Mouse (Mus musculus) thymus, adult 2 months (tissue): Measurements from ENCODE around the gene Grip1.

Experiments used
- CTCF ChIP-seq: fragments of 200-500 bp; IDR thresholded peaks from 2 replicates; pipeline ENCODE4 v1.5.1; 2012; ENCODE audit warnings: mild to moderate bottlenecking, control low read depth, low read length, moderate library complexity, borderline replicate concordance; ENCODE audit not compliant: control insufficient read depth, poor library complexity, insufficient read depth; ENCODE audit errors: extremely low read depth
- POLR2A ChIP-seq: fragments of 200-500 bp; IDR thresholded peaks from 2 replicates; pipeline ENCODE4 v1.6.1; 2012; ENCODE audit warnings: mild to moderate bottlenecking, low read length, control low read depth, moderate library complexity; ENCODE audit not compliant: control insufficient read depth, poor library complexity, insufficient read depth; ENCODE audit errors: extremely low read depth

GRCm38 (mm10) chr10:119550630-119551029, 97.0 kb downstream of the Grip1 start:
- TF ChIP-seq CTCF (no peak), POLR2A (no peak)
